Mouse (Mus musculus) layer of hippocampus, adult 2 months (tissue): ENCODE results near the gene Susd3. TPM values are rescaled to one million over a fixed set of nuclear protein-coding genes. Genes with fewer than 3 reads are reported as not detected.

ENCODE experiments used
- DNase-seq, 2 experiments: peaks; one replicate each; pipeline ENCODE4 v3.0.0; 2022; ENCODE audit warnings: low spot score in 2 of 2
- H3K27ac ChIP-seq: fragments of 200-600 bp; 2 replicates; pipeline ENCODE4 v1.8.1; 2022
- H3K4me3 ChIP-seq: fragments of 200-600 bp; 2 replicates; pipeline ENCODE4 v1.8.1; 2022; ENCODE audit warnings: mild to moderate bottlenecking
- CTCF ChIP-seq: fragments of 200-600 bp; conservative IDR thresholded peaks from 2 replicates; pipeline ENCODE4 v1.8.1; 2022; ENCODE audit warnings: antibody characterized with exemption, mild to moderate bottlenecking, moderate library complexity
- total RNA-seq, 2 experiments: library from RNA; stranded (reverse); gene quantifications; 2 replicates each; pipeline ENCODE4 v1.2.3; 2021

The Susd3 gene
- total RNA-seq, 2 experiments from 2014 or later, result 1.7 TPM

DNA sequence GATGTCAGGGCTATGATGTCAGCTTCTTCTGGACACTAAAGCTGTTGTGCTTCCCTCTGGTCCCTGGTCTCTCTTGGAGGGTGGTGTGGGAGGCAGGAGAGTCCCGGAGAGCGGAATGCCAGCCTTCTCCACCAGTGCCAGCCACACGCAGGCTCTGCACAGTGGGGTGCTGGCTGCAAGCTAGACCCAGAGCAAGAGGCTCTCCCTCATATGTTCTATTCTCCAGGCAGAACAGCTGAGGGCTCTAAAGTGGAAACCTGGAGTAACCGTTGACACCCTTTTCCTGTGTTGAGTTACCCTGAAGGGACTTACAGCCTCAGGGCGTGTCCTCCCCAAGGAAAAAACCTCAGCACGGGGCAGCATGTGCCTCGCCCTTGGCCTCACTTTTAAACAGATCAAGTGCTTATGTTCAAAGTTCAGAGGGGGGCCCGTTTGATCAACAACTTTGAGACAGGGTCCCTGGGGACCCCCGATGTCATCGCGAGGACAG lies 61.7 kb downstream of the Susd3 start:
- no peak for DNase-seq
- Histone ChIP-seq H3K27ac (peak overlapping the region; percentile 85), H3K4me3 (peak overlapping the region; percentile 83)
- no peak for TF ChIP-seq CTCF

DNA sequence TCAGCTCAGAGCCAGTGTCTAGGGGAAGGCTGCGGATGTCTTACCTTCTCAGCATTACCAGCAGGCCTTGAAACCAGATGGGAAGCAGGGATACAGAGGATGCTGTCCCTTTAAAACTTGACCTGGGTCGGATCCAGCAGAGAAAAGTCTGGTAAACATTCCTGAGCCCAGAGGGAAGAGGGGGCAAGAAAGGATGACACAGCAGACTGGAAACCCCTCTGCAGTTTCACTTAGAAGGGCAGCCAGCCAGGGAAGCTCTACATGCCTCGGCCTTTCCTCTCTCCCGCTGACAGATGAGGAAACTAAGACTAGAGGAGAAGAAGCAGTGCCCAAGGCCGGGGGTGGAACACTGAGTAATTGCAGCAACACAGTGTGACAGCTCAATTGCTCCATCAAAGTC lies 64.9 kb downstream of the Susd3 start:
- DNase-seq, result no peak
- no peak overlapping the region for H3K4me3 ChIP-seq
- no peak for TF ChIP-seq CTCF
- H3K27ac ChIP-seq, result no peak overlapping the region

- TF ChIP-seq CTCF, result no peak
- no peak for DNase-seq
- no peak overlapping the region for H3K4me3 ChIP-seq
- no peak overlapping the region for H3K27ac ChIP-seq
These were observed 65.3 kb downstream of the Susd3 start for GRCm38 (mm10) chr13:49183161-49183560.

DNA sequence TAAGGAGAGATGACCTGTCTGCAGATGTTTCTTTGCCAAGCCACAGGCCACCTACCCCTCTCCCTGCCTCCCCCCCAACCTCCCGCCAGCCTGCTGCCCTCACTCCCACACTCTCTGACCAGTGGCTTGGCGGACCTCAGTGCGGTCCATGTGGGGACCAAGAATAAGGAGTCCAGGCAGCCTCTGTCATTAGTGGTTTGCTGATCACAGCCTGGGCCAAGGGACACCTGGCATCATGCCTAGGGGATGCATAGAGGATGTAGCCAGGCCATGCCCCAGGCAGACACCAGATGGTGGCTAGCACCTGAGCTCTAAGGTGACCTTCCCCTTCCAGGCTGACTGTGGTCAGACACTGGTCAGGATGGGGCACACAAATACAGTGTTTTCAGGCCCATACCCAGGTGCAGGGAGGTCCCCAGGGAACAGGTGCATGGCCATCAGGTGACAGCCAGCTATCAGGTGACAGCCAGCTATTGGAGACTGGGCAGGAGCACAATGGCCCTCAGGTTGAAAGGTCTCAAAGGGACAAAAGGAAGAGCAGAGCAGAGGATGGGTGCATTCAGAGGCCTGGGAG lies 67.0 kb downstream of the Susd3 start:
- Histone ChIP-seq H3K4me3 (no peak overlapping the region), H3K27ac (no peak overlapping the region)
- DNase-seq, result no peak
- no peak for TF ChIP-seq CTCF

GRCm38 (mm10) chr13:49180691-49181090 lies 67.8 kb downstream of the Susd3 start:
- no peak for TF ChIP-seq CTCF
- Histone ChIP-seq H3K27ac (no peak overlapping the region), H3K4me3 (no peak overlapping the region)
- DNase-seq, result no peak

Other genes with a start within 250 kb of the Susd3 start
- 100 to 1,000 TPM in 1 of 2 experiments, 10 to 100 TPM in 1; 99.2 to 101 TPM for gene Wnk2, start 100.7 kb downstream of the Susd3 start, total RNA-seq
- 10 to 100 TPM; 17.9 to 20.3 TPM for gene Ninj1, start 61.2 kb downstream of the Susd3 start, total RNA-seq
- 10 to 100 TPM; 14.8 to 15.3 TPM for gene Card19, start 32.7 kb downstream of the Susd3 start, total RNA-seq
- gene Fgd3, start 71.6 kb upstream of the Susd3 start, total RNA-seq, result 1 to 10 TPM; 5.6 to 7.1 TPM
- gene Bicd2, start 92.9 kb upstream of the Susd3 start, total RNA-seq, result 10 to 100 TPM; 55.2 to 55.3 TPM
- 10 to 100 TPM; 33.1 to 41.0 TPM for gene Ippk, start 172.5 kb upstream of the Susd3 start, total RNA-seq
- gene Tes3-ps, start 244.6 kb upstream of the Susd3 start, total RNA-seq, result 1 to 10 TPM in 1 of 2 experiments, under 1 TPM in 1; 0.79 to 1.7 TPM